Mouse (Mus musculus) intestine, embryonic 16.5 days (tissue): ENCODE results near the gene Cacng2. TPM values are rescaled to one million over a fixed set of nuclear protein-coding genes. Genes with fewer than 3 reads are reported as not detected.
"Not testable (repeated sequence)": the region's sequence is repeated elsewhere in the genome, so short reads cannot be mapped to it uniquely, and the experiment has no call there.

Experiments
- ATAC-seq: fragments of 200-750 bp; cut with Nextera tagmentation; 2 replicates; pipeline ENCODE4 v1.8.0; 2017; ENCODE audit warnings: moderate TSS enrichment, moderate library complexity
- H3K27ac ChIP-seq: fragments of 300-500 bp; sonication (generic); 2 replicates; pipeline ENCODE4 v1.5.1; 2014; ENCODE audit warnings: mild to moderate bottlenecking, low read length
- H3K27me3 ChIP-seq: fragments of 300-500 bp; sonication (generic); replicated peaks from 2 replicates; pipeline ENCODE4 v1.6.1; 2014; ENCODE audit warnings: low read length, control low read depth, mixed read lengths; ENCODE audit not compliant: control insufficient read depth, insufficient read depth
- H3K36me3 ChIP-seq: fragments of 300-500 bp; sonication (generic); 2 replicates; pipeline ENCODE4 v1.6.1; 2014; ENCODE audit warnings: low read length, control low read depth; ENCODE audit not compliant: control insufficient read depth, insufficient read depth
- H3K4me1 ChIP-seq: fragments of 300-500 bp; sonication (generic); 2 replicates; pipeline ENCODE4 v1.6.1; 2014; ENCODE audit warnings: low read length, control low read depth, mixed read lengths; ENCODE audit not compliant: control insufficient read depth, insufficient read depth
- H3K4me2 ChIP-seq: fragments of 300-500 bp; sonication (generic); 2 replicates; pipeline ENCODE4 v1.6.1; 2014; ENCODE audit warnings: low read depth, low read length, control low read depth
- H3K4me3 ChIP-seq: fragments of 300-500 bp; sonication (generic); 2 replicates; pipeline ENCODE4 v1.5.1; 2014; ENCODE audit warnings: mild to moderate bottlenecking, low read length
- H3K9ac ChIP-seq: fragments of 300-500 bp; sonication (generic); 2 replicates; pipeline ENCODE4 v1.6.1; 2014; ENCODE audit warnings: low read depth, low read length
- H3K9me3 ChIP-seq: fragments of 300-500 bp; sonication (generic); 2 replicates; pipeline ENCODE4 v1.6.1; 2016; ENCODE audit warnings: low read length, control low read depth; ENCODE audit not compliant: control insufficient read depth
- WGBS: fragments of 180-500 bp; shearing (Covaris S2); extraction: QIAGEN DNeasy Blood & Tissue Kit; methylation state at CpG from one replicate; pipeline ENCODE4 v1.1.7; 2014; 5-methylcytosine and 5-hydroxymethylcytosine counted together
- polyA plus RNA-seq: library from polyadenylated mRNA; unstranded; fragments of >200 nt; fragmentation: Nextera tagmentation; extraction: Ambion mirVana; gene quantifications from 2 replicates; pipeline ENCODE4 v1.2.1, GENCODE M21; 2015

Gene Cacng2
- polyA plus RNA-seq, 1 experiment from 2014 or later: 0.07 TPM

GRCm38 (mm10) chr15:78045314-78045713 is 74.5 kb downstream of the Cacng2 start:
- 66% methylated on average over 7 of the region's 7 CpGs for WGBS
- H3K9ac ChIP-seq: no peak overlapping the region
- no peak overlapping the region for H3K4me3 ChIP-seq
- no peaks in the 10 kb centered on the region for H3K36me3 ChIP-seq
- H3K9me3 ChIP-seq: no peaks in the 10 kb centered on the region
- ATAC-seq: no peak
- H3K4me1 ChIP-seq: no peaks in the 10 kb centered on the region
- no peak overlapping the region for H3K27ac ChIP-seq
- H3K4me2 ChIP-seq: no peak overlapping the region
- H3K27me3 ChIP-seq: no peaks in the 10 kb centered on the region

- no peak overlapping the region for H3K4me2 ChIP-seq
- no peak overlapping the region for H3K9ac ChIP-seq
- no peaks in the 10 kb centered on the region for H3K27me3 ChIP-seq
- no peaks in the 10 kb centered on the region for H3K36me3 ChIP-seq
- no peaks in the 10 kb centered on the region for H3K9me3 ChIP-seq
- no peaks in the 10 kb centered on the region for H3K4me1 ChIP-seq
- WGBS: 78% methylated on average over 6 of the region's 6 CpGs
- no peak overlapping the region for H3K4me3 ChIP-seq
- H3K27ac ChIP-seq: no peak overlapping the region
- no peak for ATAC-seq
Observed at GRCm38 (mm10) chr15:78044826-78045225, 75.0 kb downstream of the Cacng2 start.

- no peaks in the 10 kb centered on the region for H3K9me3 ChIP-seq
- no peaks in the 10 kb centered on the region for H3K36me3 ChIP-seq
- no peak for ATAC-seq
- no peak overlapping the region for H3K27ac ChIP-seq
- 85% methylated on average over 8 of the region's 8 CpGs for WGBS
- H3K4me2 ChIP-seq: no peak overlapping the region
- no peak overlapping the region for H3K4me3 ChIP-seq
- H3K4me1 ChIP-seq: no peaks in the 10 kb centered on the region
- H3K9ac ChIP-seq: no peak overlapping the region
- no peaks in the 10 kb centered on the region for H3K27me3 ChIP-seq
Observed at GRCm38 (mm10) chr15:78042706-78043105, 77.1 kb downstream of the Cacng2 start.

GRCm38 (mm10) chr15:78037626-78038025 is 82.2 kb downstream of the Cacng2 start:
- H3K36me3 ChIP-seq: no peaks in the 10 kb centered on the region
- H3K9ac ChIP-seq: no peak overlapping the region

GRCm38 (mm10) chr15:78036586-78036985 is 83.2 kb downstream of the Cacng2 start:
- ATAC-seq: no peak
- Histone ChIP-seq H3K4me3 (no peak overlapping the region), H3K4me2 (no peak overlapping the region), H3K4me1 (no peaks in the 10 kb centered on the region), H3K27ac (no peak overlapping the region), H3K36me3 (no peaks in the 10 kb centered on the region), H3K27me3 (no peaks in the 10 kb centered on the region), H3K9ac (no peak overlapping the region), H3K9me3 (no peaks in the 10 kb centered on the region)
- WGBS: 58% methylated on average over 2 of the region's 2 CpGs

More at GRCm38 (mm10) chr15:78037626-78038025, 82.2 kb downstream of the Cacng2 start:
- Histone ChIP-seq H3K4me3 (no peak overlapping the region), H3K9me3 (no peaks in the 10 kb centered on the region), H3K4me1 (no peaks in the 10 kb centered on the region), H3K27me3 (no peaks in the 10 kb centered on the region), H3K27ac (no peak overlapping the region), H3K4me2 (no peak overlapping the region)
- no peak for ATAC-seq
- 84% methylated on average over 10 of the region's 10 CpGs for WGBS

- H3K9me3 ChIP-seq: no peaks in the 10 kb centered on the region
- no peaks in the 10 kb centered on the region for H3K36me3 ChIP-seq
- no peaks in the 10 kb centered on the region for H3K4me1 ChIP-seq
- H3K4me3 ChIP-seq: no peak overlapping the region
- H3K27ac ChIP-seq: no peak overlapping the region
- ATAC-seq: no peak
- H3K27me3 ChIP-seq: no peaks in the 10 kb centered on the region
- H3K9ac ChIP-seq: no peak overlapping the region
- no peak overlapping the region for H3K4me2 ChIP-seq
- WGBS: 68% methylated on average over 8 of the region's 8 CpGs
Observed at GRCm38 (mm10) chr15:78029938-78030337, 89.9 kb downstream of the Cacng2 start.

- no peaks in the 10 kb centered on the region for H3K36me3 ChIP-seq
- no peak overlapping the region for H3K9ac ChIP-seq
- no peaks in the 10 kb centered on the region for H3K27me3 ChIP-seq
- no peak overlapping the region for H3K27ac ChIP-seq
- no peak for ATAC-seq
- H3K4me1 ChIP-seq: no peaks in the 10 kb centered on the region
- WGBS: 85% methylated on average over 6 of the region's 6 CpGs
- H3K9me3 ChIP-seq: no peaks in the 10 kb centered on the region
- H3K4me3 ChIP-seq: no peak overlapping the region
- no peak overlapping the region for H3K4me2 ChIP-seq
Observed at GRCm38 (mm10) chr15:78026521-78026920, 93.3 kb downstream of the Cacng2 start.

GRCm38 (mm10) chr15:78024211-78024610 is 95.6 kb downstream of the Cacng2 start:
- no peaks in the 10 kb centered on the region for H3K27me3 ChIP-seq
- no peak overlapping the region for H3K9ac ChIP-seq
- H3K4me2 ChIP-seq: no peak overlapping the region
- no peak overlapping the region for H3K4me3 ChIP-seq
- no peaks in the 10 kb centered on the region for H3K9me3 ChIP-seq
- WGBS: 50% methylated on average over 4 of the region's 4 CpGs
- no peak for ATAC-seq
- H3K36me3 ChIP-seq: no peaks in the 10 kb centered on the region
- no peak overlapping the region for H3K27ac ChIP-seq
- H3K4me1 ChIP-seq: no peaks in the 10 kb centered on the region

- WGBS: 80% methylated on average over 1 of the region's 1 CpGs
- H3K27ac ChIP-seq: no peak overlapping the region
- no peak for ATAC-seq
Observed at GRCm38 (mm10) chr15:78014046-78014445, 105.8 kb downstream of the Cacng2 start.

GRCm38 (mm10) chr15:78008206-78008605 is 111.6 kb downstream of the Cacng2 start:
- H3K4me3 ChIP-seq, H3K36me3 ChIP-seq, ATAC-seq, H3K27me3 ChIP-seq, H3K9me3 ChIP-seq, H3K4me1 ChIP-seq, H3K27ac ChIP-seq, H3K4me2 ChIP-seq, H3K9ac ChIP-seq: not testable (repeated sequence)
- 82% methylated on average over 8 of the region's 8 CpGs for WGBS

More at GRCm38 (mm10) chr15:78014046-78014445, 105.8 kb downstream of the Cacng2 start:
- Histone ChIP-seq H3K9ac (no peak overlapping the region), H3K4me2 (no peak overlapping the region), H3K9me3 (no peaks in the 10 kb centered on the region), H3K4me3 (no peak overlapping the region), H3K27me3 (no peaks in the 10 kb centered on the region), H3K36me3 (no peaks in the 10 kb centered on the region), H3K4me1 (no peaks in the 10 kb centered on the region)
